Mouse (Mus musculus) brain, embryonic 14.5 days (tissue): ENCODE measurements around the gene Ambn. TPM values are rescaled to one million over a fixed set of nuclear protein-coding genes. Genes with fewer than 3 reads are reported as not detected.

Experiments
- DNase-seq: peaks from one replicate; pipeline ENCODE4 v3.0.0-alpha.2; 2011; ENCODE audit warnings: low read depth
- CTCF ChIP-seq: fragments of 200-500 bp; IDR thresholded peaks from 2 replicates; pipeline ENCODE4 v1.5.1; 2012; ENCODE audit warnings: inconsistent platforms, mild to moderate bottlenecking, moderate library complexity, borderline replicate concordance; ENCODE audit not compliant: insufficient read depth, insufficient read length; ENCODE audit errors: extremely low read depth
- POLR2A ChIP-seq: fragments of 200-500 bp; IDR thresholded peaks from 2 replicates; pipeline ENCODE4 v1.6.1; 2012; ENCODE audit warnings: mild to moderate bottlenecking, inconsistent platforms, borderline replicate concordance; ENCODE audit not compliant: poor library complexity, insufficient read depth, insufficient read length, severe bottlenecking; ENCODE audit errors: extremely low read depth
- polyA plus RNA-seq: library from polyadenylated mRNA; depleted of rRNA; stranded (reverse); fragments of >200 nt; gene quantifications from 2 replicates; pipeline ENCODE4 v1.2.3, GENCODE M21; 2012; rRNA removed

Gene Ambn
- polyA plus RNA-seq, 1 experiment: 0.41 TPM

DNA sequence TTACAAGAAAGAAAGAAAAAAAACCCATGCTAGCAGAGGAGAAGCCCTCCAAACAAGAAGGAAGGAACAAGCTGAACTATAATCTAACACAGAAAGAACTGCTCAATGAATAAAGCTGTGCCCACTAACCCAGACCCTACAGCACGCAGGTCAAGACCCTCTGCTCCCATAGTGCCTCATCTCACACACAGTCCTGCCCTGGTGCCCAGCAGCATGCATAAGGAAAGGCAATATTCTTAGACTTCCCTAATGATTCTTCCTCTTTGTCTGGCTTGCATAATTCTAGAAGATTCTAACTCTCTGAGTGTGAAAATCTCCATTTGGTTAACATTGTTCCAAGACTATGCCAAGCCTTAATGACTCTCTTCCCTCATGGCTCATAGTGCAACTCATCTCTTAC, 53.2 kb downstream of the Ambn start:
- TF ChIP-seq CTCF: no peak
- no peak for TF ChIP-seq POLR2A
- no peak for DNase-seq

Other genes starting within 250 kb of the Ambn start
- not detected in 2 replicates for gene Gm7714, start 187.1 kb upstream of the Ambn start, polyA plus RNA-seq
- gene Prol1, start 138.7 kb upstream of the Ambn start, polyA plus RNA-seq: not detected in 2 replicates
- gene Amtn, start 79.9 kb upstream of the Ambn start, polyA plus RNA-seq: not detected in 2 replicates
- not detected in 2 replicates for gene Enam, start 32.0 kb downstream of the Ambn start, polyA plus RNA-seq
- 0.96 and 1.1 TPM in 2 replicates for gene Jchain, start 71.9 kb downstream of the Ambn start, polyA plus RNA-seq
- 24.4 and 31.7 TPM in 2 replicates for gene Utp3, start 98.5 kb downstream of the Ambn start, polyA plus RNA-seq
- 121 and 180 TPM in 2 replicates for gene Rufy3, start 109.0 kb downstream of the Ambn start, polyA plus RNA-seq
- gene Grsf1, start 220.2 kb downstream of the Ambn start, polyA plus RNA-seq: 64.1 and 67.5 TPM in 2 replicates